Mouse (Mus musculus): ENCODE results near the gene Fcgr2b. TPM values are rescaled to one million over a fixed set of nuclear protein-coding genes. Genes with fewer than 3 reads are reported as not detected.
"Not testable (repeated sequence)": the region's sequence is repeated elsewhere in the genome, so short reads cannot be mapped to it uniquely, and the experiment has no call there.

The Fcgr2b gene
- polyA plus RNA-seq, 1 experiment from 2014 or later, result 1.7 TPM

DNA sequence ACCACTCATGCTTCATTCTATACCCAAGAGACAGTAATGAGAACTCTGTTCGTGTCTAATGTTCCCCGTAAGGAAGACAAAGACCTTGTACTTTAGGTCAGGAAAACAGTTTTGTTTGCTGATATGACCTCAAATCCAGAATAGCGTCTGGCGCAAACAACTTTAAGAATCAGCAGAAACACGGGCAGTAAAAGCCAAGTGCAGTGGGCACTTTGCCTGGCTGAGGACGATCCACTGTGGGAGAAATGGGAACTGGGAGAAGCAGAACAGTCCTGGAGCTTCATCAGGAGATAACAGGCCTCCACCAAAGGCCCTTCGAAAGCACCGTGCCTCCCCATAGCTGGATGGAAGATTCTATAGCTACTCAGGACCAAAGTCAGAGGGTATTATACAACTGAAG lies 2.2 kb downstream of the Fcgr2b start:
- H3K4me3 ChIP-seq (replicated peaks), result no peak overlapping the region
- no peaks in the 10 kb centered on the region for H3K4me1 ChIP-seq (replicated peaks)
- no peaks in the 10 kb centered on the region for H3K9me3 ChIP-seq
- H3K27me3 ChIP-seq (replicated peaks), result no peaks in the 10 kb centered on the region
- ATAC-seq, result no peak
- WGBS, result 85% methylated on average over 8 of the region's 8 CpGs
- no peak overlapping the region for H3K9ac ChIP-seq
- no peaks in the 10 kb centered on the region for H3K36me3 ChIP-seq
- H3K27ac ChIP-seq, result no peak overlapping the region
- no peak overlapping the region for H3K4me2 ChIP-seq (replicated peaks)

DNA sequence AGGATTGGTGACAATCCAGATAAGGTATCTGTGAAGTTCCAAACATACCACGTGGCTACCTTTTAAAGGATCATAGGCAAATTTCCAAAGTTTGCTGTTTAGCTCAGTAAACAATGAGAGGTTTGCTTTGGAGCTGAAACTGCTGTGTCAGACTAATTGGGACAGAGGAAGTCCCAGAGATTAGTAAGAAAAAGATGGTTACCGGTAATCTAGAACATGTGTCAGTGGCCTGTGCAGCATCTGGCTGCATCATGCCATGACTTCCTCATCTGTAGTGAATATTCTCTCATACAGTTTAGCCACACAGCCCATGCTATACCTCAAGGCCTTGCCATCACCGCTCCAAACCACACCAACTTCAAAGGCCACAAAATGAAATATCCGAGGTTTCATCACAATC lies 3.4 kb downstream of the Fcgr2b start:
- Histone ChIP-seq H3K9me3 (no peaks in the 10 kb centered on the region), H3K4me3 (replicated peaks) (no peak overlapping the region), H3K27ac (no peak overlapping the region), H3K4me1 (replicated peaks) (no peaks in the 10 kb centered on the region), H3K9ac (no peak overlapping the region), H3K27me3 (replicated peaks) (no peaks in the 10 kb centered on the region), H3K4me2 (replicated peaks) (no peak overlapping the region), H3K36me3 (no peaks in the 10 kb centered on the region)
- WGBS, result 70% methylated on average over 4 of the region's 4 CpGs
- ATAC-seq, result no peak

DNA sequence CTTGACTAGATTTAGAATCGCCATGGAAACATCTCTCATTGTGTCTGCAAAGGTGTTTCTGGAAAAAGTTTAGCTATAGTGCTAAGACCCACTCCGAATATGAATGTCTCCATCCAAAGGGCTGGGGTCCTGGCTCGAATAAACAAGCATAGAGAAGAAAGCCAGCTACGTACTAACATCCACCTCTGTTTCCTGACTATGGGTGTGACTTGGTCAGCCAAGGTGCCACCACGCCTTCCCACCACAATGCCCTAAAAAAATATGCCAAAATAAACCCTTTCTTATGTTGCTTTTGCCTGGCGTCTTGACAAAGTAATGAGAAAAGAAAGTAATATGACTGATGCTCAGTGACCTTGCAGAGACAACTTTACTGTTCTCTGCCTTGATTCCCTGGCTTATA lies 3.9 kb downstream of the Fcgr2b start:
- Histone ChIP-seq H3K4me2 (replicated peaks) (no peak overlapping the region), H3K4me3 (replicated peaks) (no peak overlapping the region), H3K9ac (no peak overlapping the region), H3K27ac (no peak overlapping the region), H3K4me1 (replicated peaks) (no peaks in the 10 kb centered on the region), H3K9me3 (no peaks in the 10 kb centered on the region), H3K27me3 (replicated peaks) (no peaks in the 10 kb centered on the region), H3K36me3 (no peaks in the 10 kb centered on the region)
- ATAC-seq, result no peak
- WGBS, result 80% methylated on average over 6 of the region's 6 CpGs

GRCm38 (mm10) chr1:170968576-170968975 lies 7.8 kb downstream of the Fcgr2b start:
- no peak overlapping the region for H3K9ac ChIP-seq
- WGBS, result 70% methylated on average over 1 of the region's 1 CpGs
- no peaks in the 10 kb centered on the region for H3K9me3 ChIP-seq
- H3K4me2 ChIP-seq (replicated peaks), result no peak overlapping the region
- no peaks in the 10 kb centered on the region for H3K36me3 ChIP-seq
- H3K4me1 ChIP-seq (replicated peaks), result no peaks in the 10 kb centered on the region
- H3K27me3 ChIP-seq (replicated peaks), result no peaks in the 10 kb centered on the region
- no peak overlapping the region for H3K27ac ChIP-seq
- no peak overlapping the region for H3K4me3 ChIP-seq (replicated peaks)
- ATAC-seq, result no peak

DNA sequence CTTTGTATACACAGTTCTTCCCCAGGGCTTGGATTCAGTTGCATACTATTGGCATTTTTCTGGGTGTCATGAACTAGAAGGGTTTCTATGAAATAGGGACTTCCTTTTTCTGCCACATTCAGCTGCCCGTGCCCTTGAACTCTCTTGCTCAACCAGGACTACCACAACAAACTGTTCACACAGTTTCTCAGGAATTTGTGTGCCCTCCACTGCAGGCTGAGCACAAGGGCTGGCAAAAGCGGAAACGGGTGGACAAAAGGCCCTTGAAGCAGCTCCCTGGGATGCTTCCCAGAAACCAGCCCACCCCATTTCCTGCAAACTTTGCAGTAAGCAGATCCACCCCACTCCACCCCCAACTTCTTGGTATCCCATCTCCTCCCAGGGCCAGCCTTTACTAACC lies 8.8 kb downstream of the Fcgr2b start:
- no peak for ATAC-seq
- no peak overlapping the region for H3K27ac ChIP-seq
- H3K36me3 ChIP-seq, result no peaks in the 10 kb centered on the region
- no peak overlapping the region for H3K9ac ChIP-seq
- 68% methylated on average over 3 of the region's 3 CpGs for WGBS
- H3K27me3 ChIP-seq (replicated peaks), result no peaks in the 10 kb centered on the region
- H3K9me3 ChIP-seq, result no peaks in the 10 kb centered on the region
- H3K4me3 ChIP-seq (replicated peaks), result no peak overlapping the region
- no peak overlapping the region for H3K4me2 ChIP-seq (replicated peaks)
- H3K4me1 ChIP-seq (replicated peaks), result no peaks in the 10 kb centered on the region; the same call in 1 of the 2 replicates

- peak; percentile 67 for ATAC-seq
- Histone ChIP-seq H3K9me3 (no peaks in the 10 kb centered on the region), H3K36me3 (no peaks in the 10 kb centered on the region), H3K27ac (no peak overlapping the region), H3K4me1 (replicated peaks) (no peaks in the 10 kb centered on the region; the same call in 1 of the 2 replicates), H3K4me3 (replicated peaks) (no peak overlapping the region), H3K9ac (no peak overlapping the region), H3K4me2 (replicated peaks) (no peak overlapping the region), H3K27me3 (replicated peaks) (no peaks in the 10 kb centered on the region)
- 64% methylated on average over 7 of the region's 7 CpGs for WGBS
Observed at GRCm38 (mm10) chr1:170963087-170963486, 13.3 kb downstream of the Fcgr2b start.

DNA sequence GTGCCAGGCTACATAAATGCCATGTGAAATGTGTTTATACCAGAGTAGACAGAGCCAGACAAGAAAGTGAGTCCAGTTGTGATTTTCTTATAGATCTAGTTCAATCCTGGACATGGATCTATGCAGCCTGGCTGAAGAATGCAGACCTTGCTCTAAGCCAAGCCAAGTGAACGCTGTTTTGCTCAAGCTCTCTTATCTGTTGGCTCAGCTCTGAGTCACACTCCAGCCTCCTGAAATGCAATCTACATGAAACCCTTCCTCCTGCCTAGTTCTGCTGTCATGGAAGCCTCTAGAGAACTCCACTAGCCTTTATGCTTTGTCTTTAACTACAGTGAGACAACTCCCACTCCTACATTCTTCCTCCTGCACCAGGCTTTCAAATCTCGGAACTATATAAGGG lies 14.0 kb downstream of the Fcgr2b start:
- Histone ChIP-seq H3K27me3 (replicated peaks) (no peaks in the 10 kb centered on the region), H3K9ac (no peak overlapping the region), H3K36me3 (no peaks in the 10 kb centered on the region), H3K4me2 (replicated peaks) (no peak overlapping the region), H3K4me1 (replicated peaks) (no peaks in the 10 kb centered on the region; the same call in 1 of the 2 replicates), H3K9me3 (no peaks in the 10 kb centered on the region), H3K4me3 (replicated peaks) (no peak overlapping the region), H3K27ac (no peak overlapping the region)
- 0 out of 2 replicates have a peak, but pooled peaks have one; percentile 23 for ATAC-seq
- 55% methylated on average over 2 of the region's 2 CpGs for WGBS

DNA sequence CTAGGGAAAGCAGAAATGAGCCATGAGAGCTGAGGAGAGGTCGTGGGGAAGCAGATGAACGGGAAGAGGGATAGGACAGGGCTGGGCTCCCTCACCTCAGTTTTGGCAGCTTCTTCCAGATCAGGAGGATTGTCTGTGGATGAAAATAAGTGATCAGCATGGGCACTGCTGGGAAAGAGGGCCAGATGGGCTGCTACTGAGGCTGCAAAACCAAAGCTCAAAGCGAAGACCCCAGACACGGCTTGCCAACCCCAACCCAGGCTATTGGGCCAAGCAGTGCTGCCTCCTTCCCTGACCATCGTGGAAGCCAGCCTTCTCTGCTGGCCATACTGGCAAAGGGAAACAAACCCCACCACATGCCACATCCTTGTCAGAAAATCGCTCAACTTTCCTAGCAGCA lies 15.2 kb downstream of the Fcgr2b start:
- WGBS, result 79% methylated on average over 6 of the region's 6 CpGs
- no peak for ATAC-seq
- no peaks in the 10 kb centered on the region for H3K9me3 ChIP-seq
- H3K27me3 ChIP-seq (replicated peaks), result no peaks in the 10 kb centered on the region
- H3K27ac ChIP-seq, result no peak overlapping the region
- H3K4me2 ChIP-seq (replicated peaks), result no peak overlapping the region
- no peaks in the 10 kb centered on the region; the same call in 1 of the 2 replicates for H3K4me1 ChIP-seq (replicated peaks)
- H3K9ac ChIP-seq, result no peak overlapping the region
- H3K4me3 ChIP-seq (replicated peaks), result no peak overlapping the region
- H3K36me3 ChIP-seq, result no peaks in the 10 kb centered on the region

GRCm38 (mm10) chr1:170959791-170960190 lies 16.6 kb downstream of the Fcgr2b start:
- Histone ChIP-seq H3K4me2 (replicated peaks) (no peak overlapping the region), H3K27ac (no peak overlapping the region), H3K36me3 (no peaks in the 10 kb centered on the region), H3K9me3 (no peaks in the 10 kb centered on the region), H3K27me3 (replicated peaks) (no peaks in the 10 kb centered on the region), H3K9ac (no peak overlapping the region), H3K4me3 (replicated peaks) (no peak overlapping the region), H3K4me1 (replicated peaks) (no peaks in the 10 kb centered on the region; the same call in 1 of the 2 replicates)
- no peak for ATAC-seq
- 67% methylated on average over 2 of the region's 2 CpGs for WGBS

- H3K4me2 ChIP-seq (replicated peaks), result no peak overlapping the region
- H3K27ac ChIP-seq, result no peak overlapping the region
- 51% methylated on average over 3 of the region's 3 CpGs for WGBS
- H3K27me3 ChIP-seq (replicated peaks), result no peaks in the 10 kb centered on the region
- no peaks in the 10 kb centered on the region for H3K36me3 ChIP-seq
- H3K4me3 ChIP-seq (replicated peaks), result no peak overlapping the region
- no peak for ATAC-seq
- H3K9me3 ChIP-seq, result no peaks in the 10 kb centered on the region
- no peak overlapping the region for H3K9ac ChIP-seq
- H3K4me1 ChIP-seq (replicated peaks), result no peaks in the 10 kb centered on the region; the same call in 1 of the 2 replicates
Observed at GRCm38 (mm10) chr1:170958225-170958624, 18.1 kb downstream of the Fcgr2b start.

DNA sequence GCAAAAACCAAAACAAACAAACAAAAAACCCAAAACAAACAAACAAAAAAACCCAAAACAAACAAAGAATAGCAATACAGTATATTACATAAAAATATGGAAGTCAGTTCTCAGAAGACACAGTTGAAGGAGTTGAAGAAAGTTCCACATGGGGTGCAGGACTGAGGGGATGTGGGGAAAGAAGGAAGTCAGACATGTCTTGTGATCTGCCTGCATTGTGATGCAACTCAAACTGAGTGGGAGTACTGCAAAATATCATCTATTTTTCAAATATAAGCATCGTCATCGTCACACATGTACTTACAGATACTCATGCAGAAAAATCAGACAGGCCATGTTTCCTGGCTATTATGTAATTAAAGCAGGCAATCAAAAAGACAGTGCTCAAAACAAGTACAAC lies 23.2 kb downstream of the Fcgr2b start:
- 80% methylated on average over 2 of the region's 2 CpGs for WGBS
- no peaks in the 10 kb centered on the region for H3K4me1 ChIP-seq (replicated peaks)
- no peak overlapping the region for H3K4me3 ChIP-seq (replicated peaks)
- no peaks in the 10 kb centered on the region for H3K9me3 ChIP-seq
- no peak overlapping the region for H3K4me2 ChIP-seq (replicated peaks)
- no peak overlapping the region for H3K9ac ChIP-seq
- no peak overlapping the region for H3K27ac ChIP-seq
- H3K27me3 ChIP-seq (replicated peaks), result no peaks in the 10 kb centered on the region
- H3K36me3 ChIP-seq, result no peaks in the 10 kb centered on the region
- ATAC-seq, result no peak

DNA sequence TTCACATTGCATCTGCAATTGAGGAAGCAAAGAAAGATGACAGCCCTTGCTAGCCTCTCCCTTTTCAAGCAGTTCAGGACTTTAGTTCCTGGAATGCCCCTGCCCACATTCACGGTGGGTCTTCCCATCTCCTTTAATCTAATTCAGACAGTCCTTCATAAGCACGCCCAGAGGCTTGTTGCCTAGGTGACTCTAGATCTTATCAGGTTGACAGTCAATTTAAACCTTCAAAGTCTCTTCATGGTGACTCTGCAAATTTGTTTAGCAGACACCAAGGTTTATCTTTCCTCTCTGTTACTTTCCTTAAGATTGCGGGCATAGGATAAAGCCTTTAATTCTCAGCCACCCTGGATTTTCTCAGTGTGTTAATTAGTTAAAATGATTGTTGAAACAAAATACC lies 25.6 kb downstream of the Fcgr2b start:
- H3K4me1 ChIP-seq (replicated peaks), result no peaks in the 10 kb centered on the region
- ATAC-seq, result no peak
- no peak overlapping the region for H3K4me3 ChIP-seq (replicated peaks)
- H3K27me3 ChIP-seq (replicated peaks), result no peaks in the 10 kb centered on the region
- no peaks in the 10 kb centered on the region for H3K9me3 ChIP-seq
- no peak overlapping the region for H3K4me2 ChIP-seq (replicated peaks)
- no peak overlapping the region for H3K9ac ChIP-seq
- 29% methylated on average over 3 of the region's 3 CpGs for WGBS
- no peak overlapping the region for H3K27ac ChIP-seq
- H3K36me3 ChIP-seq, result no peaks in the 10 kb centered on the region

GRCm38 (mm10) chr1:170944908-170945307 lies 31.4 kb downstream of the Fcgr2b start:
- not testable (repeated sequence) for H3K4me3 ChIP-seq (replicated peaks); H3K36me3 ChIP-seq; H3K4me1 ChIP-seq (replicated peaks); H3K4me2 ChIP-seq (replicated peaks); H3K9me3 ChIP-seq; H3K27ac ChIP-seq; H3K9ac ChIP-seq; H3K27me3 ChIP-seq (replicated peaks); ATAC-seq
- WGBS, result 94% methylated on average over 7 of the region's 9 CpGs

All from intestine, embryonic 15.5 days (tissue).